Mouse (Mus musculus) splenic B cell, adult 2 months (primary cell): ENCODE results near the gene Cyb561.

ENCODE experiments used
- DNase-seq: peaks from one replicate; pipeline ENCODE4 v3.0.0-alpha.2; 2011; ENCODE audit warnings: low read depth, low spot score
- H3K27me3 ChIP-seq: 2 replicates; pipeline ENCODE4 v1.6.1; 2012; ENCODE audit warnings: mild to moderate bottlenecking, low read length, moderate library complexity, mixed read lengths; ENCODE audit not compliant: control insufficient read depth, poor library complexity, insufficient read depth, severe bottlenecking
- H3K36me3 ChIP-seq: 2 replicates; pipeline ENCODE4 v1.6.1; 2012; ENCODE audit warnings: mild to moderate bottlenecking, low read length, moderate library complexity, mixed read lengths; ENCODE audit not compliant: control insufficient read depth, poor library complexity, insufficient read depth, severe bottlenecking

The Cyb561 gene

GRCm38 (mm10) chr11:105921275-105921674 lies 31.9 kb downstream of the Cyb561 start:
- H3K36me3 ChIP-seq: no peaks in the 10 kb centered on the region
- no peaks in the 10 kb centered on the region for H3K27me3 ChIP-seq
- no peak for DNase-seq

GRCm38 (mm10) chr11:105920836-105921235 lies 32.3 kb downstream of the Cyb561 start:
- H3K27me3 ChIP-seq: no peaks in the 10 kb centered on the region
- no peaks in the 10 kb centered on the region for H3K36me3 ChIP-seq
- no peak for DNase-seq

- Histone ChIP-seq H3K36me3 (no peaks in the 10 kb centered on the region), H3K27me3 (no peaks in the 10 kb centered on the region)
- DNase-seq: no peak
These were observed 32.9 kb downstream of the Cyb561 start for GRCm38 (mm10) chr11:105920098-105920785.

GRCm38 (mm10) chr11:105913580-105913979 lies 39.6 kb downstream of the Cyb561 start:
- Histone ChIP-seq H3K27me3 (no peaks in the 10 kb centered on the region), H3K36me3 (no peaks in the 10 kb centered on the region)
- no peak for DNase-seq

GRCm38 (mm10) chr11:105911592-105912375 lies 41.4 kb downstream of the Cyb561 start:
- Histone ChIP-seq H3K27me3 (no peaks in the 10 kb centered on the region), H3K36me3 (no peaks in the 10 kb centered on the region)
- peak; percentile 81 for DNase-seq

- Histone ChIP-seq H3K27me3 (no peaks in the 10 kb centered on the region), H3K36me3 (no peaks in the 10 kb centered on the region)
- DNase-seq: no peak
These were observed 42.0 kb downstream of the Cyb561 start for GRCm38 (mm10) chr11:105911149-105911548.

- H3K36me3 ChIP-seq: no peaks in the 10 kb centered on the region
- H3K27me3 ChIP-seq: no peaks in the 10 kb centered on the region
- no peak for DNase-seq
These were observed 43.5 kb downstream of the Cyb561 start for GRCm38 (mm10) chr11:105909617-105910016.

GRCm38 (mm10) chr11:105908926-105909325 lies 44.2 kb downstream of the Cyb561 start:
- no peak for DNase-seq
- Histone ChIP-seq H3K36me3 (no peaks in the 10 kb centered on the region), H3K27me3 (no peaks in the 10 kb centered on the region)

GRCm38 (mm10) chr11:105907381-105907780 lies 45.8 kb downstream of the Cyb561 start:
- DNase-seq: no peak
- Histone ChIP-seq H3K36me3 (no peaks in the 10 kb centered on the region), H3K27me3 (no peaks in the 10 kb centered on the region)

GRCm38 (mm10) chr11:105905529-105906213 lies 47.5 kb downstream of the Cyb561 start:
- no peaks in the 10 kb centered on the region for H3K27me3 ChIP-seq
- H3K36me3 ChIP-seq: no peaks in the 10 kb centered on the region
- no peak for DNase-seq

GRCm38 (mm10) chr11:105902956-105903355 lies 50.2 kb downstream of the Cyb561 start:
- Histone ChIP-seq H3K36me3 (no peaks in the 10 kb centered on the region), H3K27me3 (no peaks in the 10 kb centered on the region)
- DNase-seq: no peak

GRCm38 (mm10) chr11:105901501-105901900 lies 51.6 kb downstream of the Cyb561 start:
- DNase-seq: peak; percentile 29
- Histone ChIP-seq H3K36me3 (no peaks in the 10 kb centered on the region), H3K27me3 (no peaks in the 10 kb centered on the region)

- H3K36me3 ChIP-seq: no peaks in the 10 kb centered on the region
- H3K27me3 ChIP-seq: no peaks in the 10 kb centered on the region
These were observed 54.0 kb downstream of the Cyb561 start for GRCm38 (mm10) chr11:105899151-105899550.

GRCm38 (mm10) chr11:105887281-105887680 lies 65.9 kb downstream of the Cyb561 start:
- Histone ChIP-seq H3K36me3 (no peaks in the 10 kb centered on the region), H3K27me3 (no peaks in the 10 kb centered on the region)
- DNase-seq: no peak

More at GRCm38 (mm10) chr11:105899151-105899550, 54.0 kb downstream of the Cyb561 start:
- no peak for DNase-seq

GRCm38 (mm10) chr11:105885558-105885957 lies 67.6 kb downstream of the Cyb561 start:
- Histone ChIP-seq H3K36me3 (no peaks in the 10 kb centered on the region), H3K27me3 (no peaks in the 10 kb centered on the region)
- no peak for DNase-seq
